Mouse (Mus musculus) embryo, embryonic 9.5 days (tissue): ENCODE data around the gene Focad.

Experiments
- DNase-seq: peaks from one replicate; pipeline ENCODE4 v3.0.0-alpha.2; 2017; ENCODE audit errors: extremely low spot score

Gene Focad

DNA sequence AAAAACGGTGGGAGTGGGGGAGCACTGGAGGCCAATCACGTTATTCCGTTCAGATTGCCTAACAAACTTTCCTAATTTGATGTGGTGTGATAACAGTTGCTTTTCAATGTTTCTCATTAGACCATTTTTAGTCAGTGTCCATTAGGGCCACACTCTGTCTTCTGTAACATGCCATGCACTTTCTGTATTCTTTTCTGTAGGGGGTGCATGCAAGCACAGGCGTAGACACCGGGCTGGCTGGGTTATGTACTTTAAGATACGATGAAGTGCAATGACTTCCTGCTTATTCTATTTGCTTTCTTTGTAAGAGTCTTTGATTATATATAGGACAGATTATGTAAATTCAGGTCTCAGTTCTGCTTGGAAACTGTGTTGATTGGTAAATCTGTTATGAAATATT, 116.2 kb downstream of the Focad start:
- no peak for DNase-seq

DNA sequence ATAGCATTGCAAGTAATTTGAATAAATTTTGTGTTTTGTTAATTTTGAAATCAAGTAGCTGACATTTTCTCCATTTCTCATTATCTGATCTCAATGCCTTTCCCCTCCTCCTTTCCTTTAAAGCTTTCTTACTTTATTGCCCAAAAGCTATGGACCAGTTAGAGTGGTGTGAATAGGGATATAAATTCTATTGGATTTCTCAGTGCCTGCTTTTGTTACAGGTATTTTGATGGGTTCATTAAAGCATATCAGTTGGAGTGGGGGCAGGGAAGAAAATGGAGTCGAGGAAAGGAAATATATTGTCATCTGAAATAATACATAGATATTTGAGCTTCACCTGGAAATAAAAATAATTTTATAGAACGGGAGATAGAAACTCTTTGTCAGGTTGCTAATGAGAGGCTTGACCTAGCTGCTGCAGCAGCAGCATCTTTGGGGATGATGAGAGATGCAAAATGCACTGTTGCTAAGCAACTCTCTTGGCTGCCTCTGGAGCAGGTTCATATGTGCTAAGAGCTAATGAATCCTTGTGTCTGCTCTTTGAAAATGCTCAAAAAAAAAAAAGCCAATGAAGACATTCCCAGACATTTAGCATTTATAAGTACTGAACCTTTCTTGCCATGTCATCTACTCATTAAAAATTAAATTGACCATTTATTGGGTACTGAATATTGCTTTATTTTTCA, 116.9 kb downstream of the Focad start:
- no peak for DNase-seq

DNA sequence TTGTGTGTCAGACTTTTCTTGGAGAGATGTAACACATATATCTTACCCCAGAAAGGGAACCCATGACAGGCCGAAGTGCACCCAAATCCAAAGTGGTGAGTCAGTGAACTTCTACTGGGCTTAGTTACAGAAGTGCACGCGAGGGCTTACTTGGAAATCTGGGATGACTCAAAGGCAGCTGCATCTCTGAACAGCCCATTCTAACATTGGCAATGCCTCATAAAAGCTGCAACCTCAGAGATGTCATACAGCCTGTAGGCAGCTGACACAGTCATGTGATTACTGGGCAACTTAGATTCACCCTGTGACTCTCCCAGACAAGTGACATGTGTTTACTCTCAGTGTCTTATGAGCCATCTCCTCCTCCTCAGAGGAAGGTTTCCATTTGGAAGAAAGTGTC, 119.5 kb downstream of the Focad start:
- no peak for DNase-seq

DNA sequence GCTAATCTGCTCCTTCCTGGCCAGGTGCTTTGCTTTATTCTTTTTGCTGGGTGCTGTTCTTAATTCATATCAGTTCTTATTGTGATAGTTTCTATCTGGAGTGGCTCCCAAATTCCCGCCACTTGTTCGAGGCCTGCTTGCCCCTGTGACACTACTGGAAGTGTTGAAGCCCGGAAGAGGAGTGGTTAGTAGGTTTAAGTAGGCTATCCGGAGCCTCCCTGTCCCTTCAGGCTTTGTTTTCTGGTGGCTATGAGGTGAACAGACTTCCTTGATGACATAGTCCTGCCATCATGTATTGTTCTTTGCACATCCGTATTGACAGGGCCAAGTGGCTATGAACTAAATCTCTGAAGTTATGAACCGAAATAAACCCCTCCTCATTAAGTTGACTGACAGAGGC, 123.9 kb downstream of the Focad start:
- no peak for DNase-seq

DNA sequence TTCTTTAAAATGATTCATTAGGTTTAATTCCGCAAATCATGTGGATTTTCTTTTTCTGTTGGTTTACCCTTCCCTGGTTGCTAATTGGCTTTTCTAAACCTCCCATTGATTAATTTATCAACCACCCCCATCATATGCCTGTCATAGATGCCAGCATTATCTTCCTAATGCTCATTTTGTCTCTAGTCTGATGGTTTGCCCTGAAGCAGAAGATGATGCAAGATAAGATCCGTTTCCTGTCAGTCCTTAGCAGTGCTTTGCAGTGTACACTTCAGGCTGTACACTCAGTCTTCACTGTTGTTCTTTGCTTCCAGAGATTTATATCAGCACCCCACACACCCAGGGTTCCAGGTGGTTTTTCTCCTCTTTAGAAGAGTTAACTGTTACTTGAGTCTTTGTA, 124.4 kb downstream of the Focad start:
- no peak for DNase-seq

DNA sequence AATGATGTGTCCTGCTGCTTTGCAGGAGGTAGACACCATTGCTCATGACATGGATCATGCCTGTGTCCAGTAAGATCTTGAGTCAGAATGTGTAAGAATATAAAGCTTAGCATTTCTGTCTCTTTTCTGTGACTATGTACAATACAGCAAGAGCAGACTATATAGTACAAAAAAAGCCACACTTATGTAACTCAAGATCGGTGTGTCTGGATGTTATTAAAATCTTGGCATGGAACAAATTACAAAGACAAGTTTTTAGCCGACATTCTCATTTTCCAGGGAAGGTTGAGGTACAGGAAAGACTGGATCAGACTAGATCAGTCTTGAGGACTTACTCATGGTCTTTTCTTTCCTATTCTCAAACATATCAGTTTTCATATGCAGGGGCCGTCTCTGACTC, 136.9 kb downstream of the Focad start:
- no peak for DNase-seq

DNA sequence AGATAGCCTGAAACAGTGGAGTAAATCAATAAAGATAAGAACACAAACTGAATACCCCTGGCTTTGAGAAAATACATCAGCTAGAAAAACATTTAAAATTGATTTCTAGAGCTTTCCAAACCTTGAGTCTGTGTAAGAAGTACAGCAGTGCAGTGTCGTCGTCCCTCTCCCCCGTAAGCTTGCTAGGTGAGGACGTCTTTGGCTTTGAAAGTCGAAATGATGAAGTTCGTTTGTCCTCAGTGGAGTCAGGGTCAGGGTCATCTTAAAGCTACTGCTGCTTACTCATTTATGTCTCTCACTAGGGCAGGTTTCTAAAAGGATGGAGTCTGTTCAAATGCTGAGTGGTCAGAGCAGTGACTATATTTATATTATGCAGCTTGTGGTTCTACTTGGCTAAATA, 141.5 kb downstream of the Focad start:
- no peak for DNase-seq

DNA sequence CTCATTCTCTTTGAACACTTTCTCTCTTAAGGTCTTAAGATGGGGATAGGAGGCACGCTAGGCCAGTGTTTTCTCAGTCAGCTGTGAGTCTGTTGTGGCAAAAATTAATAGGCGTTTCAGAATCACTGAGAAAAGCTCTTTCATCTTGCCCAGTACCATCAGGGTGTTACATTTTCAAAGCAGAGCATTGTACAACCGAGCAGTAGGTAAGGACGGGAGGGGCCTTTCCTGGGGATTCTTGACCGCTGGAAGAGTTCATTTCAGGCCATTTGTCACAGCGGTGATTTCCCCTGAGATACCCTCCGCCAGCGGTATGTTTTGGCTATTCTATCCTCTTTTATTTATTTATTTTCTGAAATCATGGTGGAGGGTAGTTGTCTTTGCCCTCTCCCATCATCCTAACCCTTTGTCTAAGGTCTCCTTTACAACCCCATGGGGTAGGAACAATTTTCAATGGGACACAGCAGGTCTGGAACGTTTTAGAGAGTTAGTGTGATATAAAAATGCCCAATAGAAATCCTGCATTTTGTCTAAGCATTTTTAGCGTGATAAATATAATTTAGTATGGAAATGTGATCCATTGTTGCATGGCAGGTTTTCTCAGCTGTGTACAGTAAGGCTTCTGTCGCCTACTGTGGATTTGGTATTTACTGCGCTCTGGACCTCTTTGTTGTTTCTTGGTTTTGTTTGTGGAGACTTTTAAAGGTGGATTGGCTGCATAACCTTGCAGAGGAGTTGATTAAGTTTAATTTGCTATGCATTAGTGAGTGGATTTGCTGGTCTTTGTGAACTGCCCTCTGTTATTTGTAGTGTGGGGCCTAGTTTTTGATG, 142.7 kb downstream of the Focad start:
- DNase-seq: peak; percentile 25

DNA sequence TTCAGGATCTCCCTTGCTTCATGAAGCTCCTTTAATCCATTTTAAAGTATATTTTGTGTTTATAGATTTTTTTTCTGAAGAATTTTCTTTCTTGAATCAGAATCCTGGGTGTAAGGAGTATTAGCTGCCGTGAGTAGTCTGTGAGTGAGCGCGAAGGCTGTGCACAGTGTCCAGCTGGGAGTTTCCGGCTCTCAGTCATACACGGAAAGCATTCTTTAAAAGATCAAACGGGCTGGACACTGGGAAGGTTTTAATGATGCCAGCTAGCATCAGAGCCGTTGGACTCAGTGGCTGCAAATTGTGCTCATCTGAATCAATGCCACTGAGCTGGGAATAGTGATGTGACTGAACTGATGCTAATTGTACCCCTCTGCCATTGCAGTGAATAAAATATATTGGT, 143.9 kb downstream of the Focad start:
- no peak for DNase-seq

DNA sequence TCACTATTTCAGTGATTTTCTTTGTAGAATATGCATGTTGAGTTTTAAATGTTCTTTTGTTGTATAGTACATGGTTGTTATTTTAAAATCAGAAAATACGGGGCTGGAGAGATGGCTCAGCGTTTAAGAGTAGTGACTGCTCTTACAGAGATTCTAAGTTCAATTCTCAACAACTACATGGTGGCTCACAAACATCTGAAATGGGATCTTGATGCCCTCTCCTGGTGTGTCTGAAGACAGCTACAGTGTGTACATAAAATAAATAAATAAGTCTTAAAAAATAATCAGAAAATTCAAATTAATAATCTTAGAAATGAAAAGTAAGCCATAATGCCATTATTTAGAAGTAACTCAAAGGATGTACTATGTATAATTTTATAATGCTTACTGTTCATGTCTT, 149.4 kb downstream of the Focad start:
- no peak for DNase-seq

DNA sequence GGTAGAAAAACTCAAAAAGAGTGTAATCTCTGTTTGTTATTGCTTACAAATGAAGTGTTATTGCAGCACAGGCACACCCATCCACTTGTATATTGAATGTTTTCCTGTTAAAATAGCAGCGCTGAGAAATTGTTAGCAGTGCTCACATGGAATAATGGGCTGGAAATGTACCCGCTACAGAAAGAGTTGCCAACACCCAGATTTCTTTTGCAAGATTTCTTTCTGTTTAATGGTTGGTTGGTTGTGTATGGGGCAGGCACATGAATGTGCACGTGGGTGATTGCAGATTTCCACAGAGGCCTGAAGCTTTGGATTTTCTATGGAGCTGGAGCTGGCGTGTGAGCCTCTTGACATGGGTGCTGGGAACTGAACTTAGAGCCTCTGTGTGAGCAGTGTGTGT, 151.1 kb downstream of the Focad start:
- no peak for DNase-seq

DNA sequence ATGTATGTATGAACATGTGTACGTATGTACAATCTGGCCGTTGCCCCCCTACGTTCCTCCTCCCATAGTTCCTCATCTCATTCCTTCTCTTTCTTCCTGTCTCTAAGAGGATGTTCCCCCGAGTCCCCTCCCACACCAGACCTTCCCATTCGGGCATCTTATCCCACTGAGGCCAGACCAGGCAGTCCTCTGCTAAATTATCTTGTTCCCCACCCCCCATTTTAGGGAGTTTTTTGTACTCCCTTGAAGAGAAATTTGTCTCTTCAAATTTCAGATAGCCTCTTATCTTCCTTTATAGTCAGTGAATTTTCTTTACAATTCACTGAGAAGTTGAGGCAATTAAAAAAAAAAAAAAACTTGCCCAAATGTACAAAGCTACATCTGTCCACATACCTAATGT, 166.9 kb downstream of the Focad start:
- no peak for DNase-seq

DNA sequence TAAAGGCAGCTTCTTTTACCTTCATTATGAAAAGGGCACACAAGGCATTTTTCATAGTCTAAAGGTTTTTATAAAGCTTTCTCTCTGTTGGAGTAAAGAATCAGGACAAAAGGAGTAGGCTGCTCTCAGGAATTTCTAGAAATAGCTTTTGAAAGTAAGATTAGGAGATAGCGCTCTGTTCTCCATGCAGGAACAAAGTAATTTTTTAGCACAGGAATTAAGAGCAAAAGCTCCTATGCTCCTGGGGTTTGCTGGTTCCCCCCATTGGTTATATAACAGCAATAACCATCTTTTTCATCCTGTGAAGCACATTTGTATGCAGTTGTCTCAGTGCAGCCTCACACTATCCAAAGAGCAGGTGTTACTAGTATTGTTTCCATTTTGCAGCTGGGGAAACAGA, 170.1 kb downstream of the Focad start:
- DNase-seq: no peak

DNA sequence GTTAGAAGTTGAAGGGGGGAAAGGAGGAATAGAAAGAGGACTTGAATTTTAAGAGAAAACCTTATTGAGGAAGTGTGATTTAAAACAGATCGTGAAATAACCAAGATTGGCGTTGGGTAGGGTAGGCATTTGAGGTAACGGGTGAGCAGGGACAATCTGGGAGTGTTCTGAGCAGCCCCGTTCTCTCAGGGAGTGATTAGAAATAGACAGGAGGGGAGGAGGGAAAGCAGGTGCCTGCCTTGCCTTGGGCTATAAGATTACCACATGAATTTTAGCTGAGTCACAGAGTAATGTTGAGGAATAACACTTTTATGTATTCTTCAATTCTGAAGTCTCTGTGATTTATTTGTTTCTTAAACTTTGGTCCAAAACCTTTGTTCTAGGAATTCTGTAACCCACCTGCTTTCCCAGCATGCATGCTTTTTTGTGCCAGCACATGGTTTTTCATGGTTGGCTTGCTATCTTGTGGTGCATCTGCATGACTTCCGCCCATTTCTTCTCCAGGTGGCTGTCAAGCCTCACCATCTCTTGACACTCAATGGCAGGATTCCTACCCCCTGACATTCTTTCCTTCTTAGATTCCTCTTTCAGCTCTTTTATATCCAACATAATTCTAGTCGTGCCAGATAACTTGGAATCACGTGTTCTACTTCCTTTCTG, 176.1 kb downstream of the Focad start:
- no peak for DNase-seq

DNA sequence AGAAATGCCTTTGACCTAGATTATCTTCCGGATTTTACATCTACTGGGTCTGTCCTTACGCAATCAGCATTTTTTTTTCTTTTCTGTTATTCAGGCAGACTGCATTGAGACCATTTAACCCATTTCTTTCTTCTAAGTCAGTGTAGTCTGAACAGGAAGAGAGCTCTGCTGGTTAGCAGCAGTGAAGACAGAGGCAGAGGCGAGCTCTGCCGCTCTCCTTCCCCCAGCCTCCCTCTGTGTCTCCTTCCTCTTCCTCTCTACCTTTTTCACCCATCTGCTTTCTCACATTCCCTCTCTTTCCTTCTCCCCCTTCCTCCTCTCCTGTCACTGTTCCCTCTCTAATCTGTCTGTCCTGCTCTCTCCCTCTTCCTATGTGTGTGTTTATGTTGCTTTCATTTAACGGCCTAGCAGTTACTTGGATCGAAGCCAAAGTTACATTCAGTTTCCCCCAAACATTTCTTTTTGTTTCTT, 181.2 kb downstream of the Focad start:
- no peak for DNase-seq

DNA sequence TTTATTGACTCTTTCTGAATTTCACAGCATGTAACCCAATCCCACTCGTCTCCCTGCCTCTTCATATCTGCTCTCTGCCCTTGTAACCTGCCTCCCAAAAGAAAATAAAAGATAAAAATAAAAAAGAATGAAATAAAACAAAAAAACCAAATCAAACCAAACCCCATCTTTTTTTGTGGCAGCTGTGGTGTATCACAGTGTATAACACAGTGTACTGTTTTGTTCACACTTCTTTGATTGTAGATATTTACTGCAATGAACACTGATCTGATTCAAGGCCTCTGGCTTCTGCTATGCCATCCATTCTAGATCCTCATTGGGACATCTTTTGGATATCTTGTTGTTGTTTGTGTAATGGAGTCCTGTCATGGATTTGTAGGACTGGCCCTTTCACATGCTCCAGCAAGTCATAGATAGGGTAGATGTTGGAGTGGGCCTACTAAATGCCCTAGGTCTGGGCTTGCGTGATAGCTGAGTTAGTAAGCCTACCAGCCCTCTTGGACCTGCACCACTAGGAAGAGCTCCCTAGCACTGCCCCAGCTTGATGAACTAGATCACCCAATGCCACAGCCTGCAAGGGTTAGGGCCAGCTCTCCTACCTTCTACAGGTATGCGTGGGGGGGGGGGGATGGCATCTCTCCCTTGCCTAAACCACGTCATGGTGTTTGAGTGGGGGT, 181.8 kb downstream of the Focad start:
- DNase-seq: no peak

DNA sequence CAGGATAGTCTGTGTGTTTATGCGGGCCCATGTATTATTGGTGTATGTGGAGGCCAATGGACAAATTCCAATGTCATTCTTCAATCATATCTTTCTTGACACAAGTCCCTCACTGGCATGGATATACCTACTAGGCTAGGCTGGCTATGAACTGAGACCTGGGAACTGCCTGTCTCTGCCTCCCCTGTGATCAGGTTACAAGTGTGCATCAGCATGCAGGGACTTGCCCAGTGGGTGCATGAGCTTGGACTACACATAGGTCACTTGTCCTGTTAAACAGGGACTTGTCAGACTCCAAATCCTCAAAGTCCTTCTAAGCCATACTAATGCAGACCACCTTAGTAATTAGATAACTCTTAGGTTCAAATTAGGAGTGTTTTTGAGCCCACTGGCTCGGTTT, 184.1 kb downstream of the Focad start:
- DNase-seq: no peak

DNA sequence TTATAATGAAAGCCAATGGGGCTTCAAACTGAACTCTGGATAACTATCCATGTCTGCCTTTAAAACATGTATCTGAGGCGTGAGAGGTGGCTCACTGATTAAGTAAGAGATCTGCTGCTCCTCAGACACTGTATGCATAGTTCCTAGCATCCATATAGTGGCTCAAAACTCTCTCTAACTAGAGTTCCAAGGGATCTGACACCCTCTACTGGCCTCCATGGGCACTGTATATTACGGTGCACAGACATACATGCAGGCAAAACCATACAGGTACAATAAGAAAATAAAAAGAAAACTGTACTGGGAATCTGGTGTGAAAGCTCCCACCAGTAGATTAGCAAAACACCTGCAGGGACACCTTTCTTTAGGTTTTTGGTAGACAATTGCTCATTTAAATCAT, 186.1 kb downstream of the Focad start:
- DNase-seq: no peak

DNA sequence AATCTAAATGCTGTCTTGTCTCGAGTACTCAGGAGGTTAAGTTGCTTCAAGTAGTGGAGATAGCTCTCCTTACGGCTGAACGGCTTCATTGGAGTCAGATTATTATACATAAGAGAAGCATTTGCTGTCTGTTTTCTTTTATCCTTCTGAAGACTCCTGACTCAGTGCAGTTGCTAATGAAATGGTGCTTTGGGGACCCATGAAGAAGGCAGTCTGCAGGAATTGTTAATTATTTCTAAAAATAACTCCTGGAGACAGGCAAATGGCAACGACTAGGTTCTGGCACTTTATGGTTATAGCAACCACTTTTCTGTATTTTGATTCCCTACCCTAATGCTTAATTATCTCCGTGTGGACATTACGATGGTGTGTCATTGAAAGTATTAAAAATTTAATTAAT, 201.1 kb downstream of the Focad start:
- no peak for DNase-seq

DNA sequence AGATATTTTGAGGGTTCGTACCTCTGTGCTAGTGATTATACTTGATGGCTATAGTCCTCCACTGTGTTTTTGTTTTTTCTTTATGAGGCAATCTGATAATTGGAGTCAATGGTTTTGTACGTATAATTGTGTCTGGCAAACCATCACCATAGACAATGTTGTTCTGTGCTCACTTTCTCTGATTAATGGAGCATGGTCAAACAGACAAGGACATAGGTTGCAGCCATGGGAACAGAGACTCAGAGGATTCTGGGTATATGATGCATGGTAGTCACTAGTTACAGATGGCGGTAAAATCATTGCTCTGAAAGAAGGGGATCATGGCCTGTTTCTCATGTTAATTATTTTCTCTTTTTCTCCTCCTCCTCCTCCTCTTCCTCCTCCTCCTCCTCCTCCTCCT, 205.1 kb downstream of the Focad start:
- DNase-seq: no peak

DNA sequence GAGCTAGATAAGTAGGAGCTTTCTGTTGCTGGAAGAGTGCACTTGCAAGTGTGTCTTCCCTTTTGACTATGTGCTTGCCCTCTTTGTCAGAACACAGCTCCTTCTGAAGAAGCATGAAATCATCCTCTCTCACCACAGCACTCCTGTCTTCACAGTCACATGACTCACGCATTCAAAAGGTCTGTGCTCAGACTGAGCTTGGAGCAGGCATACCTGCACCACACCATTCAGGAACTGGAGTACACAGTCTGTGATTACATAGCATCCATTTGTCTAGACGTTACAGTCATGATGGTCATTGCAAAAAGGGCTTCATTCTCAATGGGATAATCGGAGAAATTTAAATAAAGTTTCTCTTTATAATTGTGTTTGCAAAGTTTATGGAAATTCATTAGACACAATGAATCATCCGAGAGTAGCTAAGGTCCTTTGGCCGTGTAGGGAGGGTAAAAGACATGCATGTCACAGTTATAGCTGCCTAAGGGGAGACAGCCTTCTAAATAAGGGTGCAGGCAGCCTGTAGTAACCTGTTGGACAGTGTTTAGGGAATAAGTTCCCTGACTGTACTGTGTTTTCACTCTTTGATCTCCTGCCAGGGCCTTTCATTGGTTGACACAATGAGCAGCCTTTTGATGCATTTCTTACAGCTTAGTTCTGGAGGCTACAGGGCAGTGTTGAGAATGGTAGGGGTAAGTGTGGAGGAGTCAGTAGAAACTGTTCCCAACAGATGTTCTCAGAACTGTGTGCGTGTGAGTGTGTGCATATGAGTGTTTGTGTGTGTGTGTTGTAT, 206.6 kb downstream of the Focad start:
- no peak for DNase-seq

DNA sequence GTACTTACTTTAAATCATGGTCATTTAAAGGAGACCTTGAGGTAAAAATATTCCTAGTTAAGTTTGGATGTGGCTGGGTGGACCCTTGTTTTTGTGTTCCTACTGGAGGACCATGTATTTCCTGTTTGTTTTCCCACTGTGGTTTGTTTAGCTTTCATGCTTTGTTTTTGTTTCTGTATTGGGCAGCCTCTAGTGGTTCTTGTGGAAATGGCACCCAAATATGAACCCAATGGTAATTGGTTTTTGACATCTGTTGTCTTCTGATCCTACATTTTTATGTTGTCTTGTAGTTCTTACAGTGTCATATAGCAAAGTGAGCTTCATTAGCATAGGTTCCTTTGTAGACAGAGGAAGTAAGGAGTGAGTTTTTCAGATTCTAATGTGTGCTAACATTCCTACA, 207.9 kb downstream of the Focad start:
- DNase-seq: no peak
